Mouse (Mus musculus) spleen, postnatal 36 days (tissue): Measurements from ENCODE around the gene Chrna10.
A peak's percentile ranks its signal among the peaks of the same experiment; 100 is the strongest.

Experiments
- DNase-seq, 2 experiments: peaks; one replicate each; pipeline ENCODE4 v3.0.0; 2022; ENCODE audit warnings: low spot score in 2 of 2, mixed read lengths in 1 of 2

The Chrna10 gene

GRCm38 (mm10) chr7:102081784-102082183 lies 34.8 kb downstream of the Chrna10 start:
- DNase-seq = no peak

GRCm38 (mm10) chr7:102080311-102080710 lies 36.3 kb downstream of the Chrna10 start:
- no peak for DNase-seq

GRCm38 (mm10) chr7:102078517-102078916 lies 38.1 kb downstream of the Chrna10 start:
- no peak for DNase-seq

- DNase-seq = no peak
These were observed 39.8 kb downstream of the Chrna10 start for GRCm38 (mm10) chr7:102076714-102077296.

DNA sequence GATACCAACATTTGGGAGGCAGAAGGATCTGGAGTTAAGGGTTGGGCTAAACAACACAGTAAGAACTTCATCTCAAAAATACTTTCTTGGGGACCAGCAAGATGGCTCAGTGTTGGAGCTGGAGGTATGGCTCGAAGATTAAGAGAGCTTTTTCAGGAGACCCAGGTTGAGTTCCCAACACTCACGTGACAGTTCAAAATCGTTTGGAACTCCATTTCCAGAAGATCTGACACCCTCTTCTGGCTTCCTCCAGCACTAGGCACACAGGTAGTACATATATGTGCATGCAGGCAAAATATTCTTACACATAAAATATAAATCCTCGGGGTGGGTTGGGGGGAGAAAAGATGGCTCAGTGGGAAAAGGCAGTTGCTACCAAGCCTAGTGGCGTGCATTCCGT lies 50.3 kb downstream of the Chrna10 start:
- no peak for DNase-seq

DNA sequence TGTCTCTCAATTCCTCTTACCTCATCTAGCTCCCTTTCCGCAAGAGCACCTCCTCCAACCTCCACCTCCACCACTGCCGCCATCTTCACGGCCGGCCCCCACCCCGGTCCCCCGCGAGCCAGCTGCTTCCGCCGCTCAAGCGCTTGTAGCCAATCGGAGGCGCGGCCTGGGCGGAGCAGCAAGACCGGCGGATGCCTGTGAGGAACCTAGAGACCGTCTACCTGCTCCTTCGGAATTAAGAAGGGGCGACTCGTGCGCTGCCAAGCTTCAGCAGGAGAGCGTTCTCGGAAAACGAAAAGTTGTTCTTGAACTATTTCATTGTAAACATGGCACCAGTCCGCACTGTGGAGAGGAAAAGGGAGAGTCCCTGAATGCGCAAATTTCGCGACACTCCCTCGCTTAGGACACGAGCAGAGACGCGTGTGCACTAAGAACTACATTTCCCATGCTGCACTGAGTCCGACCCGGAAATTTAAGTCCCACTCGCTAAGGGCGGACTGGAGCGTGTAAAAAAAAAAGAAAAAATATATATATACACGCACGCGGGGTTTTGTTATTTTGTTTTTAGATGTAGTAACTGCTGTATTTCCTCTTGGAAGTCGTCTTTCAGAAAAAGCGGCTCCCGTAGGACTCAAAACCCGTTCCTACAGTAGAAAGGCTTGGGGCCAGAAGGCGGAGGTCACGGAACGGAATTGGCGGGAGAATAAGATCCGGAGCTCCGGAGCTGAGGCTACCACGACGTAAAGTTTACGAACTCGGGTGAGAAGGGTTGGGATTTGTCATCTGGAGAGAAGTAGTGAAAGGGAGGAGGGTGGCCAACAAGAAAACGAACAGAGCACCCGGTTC lies 51.4 kb downstream of the Chrna10 start, which contains the start of the genes Rnf121, Xndc1 and Xntrpc:
TSS of gene Rnf121 (minus strand) at position 424 of the 846 bp plus-strand sequence.
TSS of gene Xndc1 (plus strand) at position 466 of the 846 bp plus-strand sequence.
TSS of gene Xntrpc (plus strand) at position 668 of the 846 bp plus-strand sequence.
- DNase-seq = peak; percentile 92 to 93

- no peak for DNase-seq
These were observed 52.0 kb downstream of the Chrna10 start for GRCm38 (mm10) chr7:102064655-102065045.

DNA sequence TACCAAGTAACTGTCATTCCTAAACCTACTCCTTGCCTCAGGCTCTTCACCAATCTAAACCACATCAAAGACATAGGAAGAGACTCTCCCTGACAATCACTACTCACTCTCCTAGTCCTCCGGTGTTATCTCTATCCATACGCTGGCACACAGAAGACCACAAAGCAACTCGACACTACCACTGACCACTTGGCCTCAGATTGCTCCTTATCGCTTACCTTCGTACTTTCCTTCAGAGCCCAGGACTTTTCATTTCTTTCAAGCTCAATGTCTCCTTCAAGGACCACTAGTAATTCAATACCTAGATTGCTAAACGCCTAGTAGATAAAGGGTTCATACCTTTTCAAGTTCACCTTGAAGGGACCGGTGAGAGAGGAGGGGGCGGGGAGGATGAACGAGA lies 52.7 kb downstream of the Chrna10 start:
- DNase-seq = no peak

DNA sequence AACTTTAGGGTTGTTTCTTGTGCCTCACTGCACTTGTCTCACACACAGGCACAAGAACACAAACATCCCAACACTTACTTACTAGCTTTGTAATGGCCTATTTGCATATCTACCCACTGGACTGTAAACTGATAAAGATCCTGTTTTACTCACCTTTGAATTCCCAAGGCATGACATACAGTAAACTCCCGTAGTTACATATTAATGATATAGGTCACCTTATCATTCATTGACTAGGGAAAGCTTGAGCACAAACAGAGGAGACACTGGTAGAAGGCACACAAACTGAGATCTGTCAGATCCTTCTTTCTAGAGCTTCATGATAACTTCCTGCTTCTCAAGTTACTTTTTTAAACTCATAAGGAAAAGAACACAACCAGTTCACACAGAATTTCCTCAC lies 54.4 kb downstream of the Chrna10 start:
- DNase-seq = no peak

DNA sequence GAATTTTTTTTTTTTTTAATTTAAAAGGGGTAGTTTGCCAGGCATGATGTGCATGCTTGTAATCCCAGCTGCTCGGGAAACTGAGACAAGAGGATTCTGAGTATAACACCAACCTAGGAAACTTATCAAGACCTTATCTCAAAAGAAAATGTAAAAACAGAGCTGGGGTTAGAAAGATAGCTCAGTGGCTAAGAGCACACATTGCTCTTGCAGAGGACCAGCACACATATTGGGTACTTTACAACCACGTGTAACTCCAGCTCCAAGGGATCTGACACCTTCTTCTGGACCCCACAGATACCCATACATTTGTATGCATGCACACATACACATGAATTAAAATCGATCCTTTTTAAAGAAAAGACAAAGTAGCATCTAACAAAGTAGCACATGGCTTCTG lies 55.3 kb downstream of the Chrna10 start:
- no peak for DNase-seq
